Mouse (Mus musculus) urinary bladder, postnatal 14 days (tissue): ENCODE measurements around the gene Glyctk.

ENCODE experiments used
- DNase-seq: peaks from one replicate; pipeline ENCODE4 v3.0.0; 2021; ENCODE audit warnings: low spot score

Glyctk gene

GRCm38 (mm10) chr9:106158037-106158491, at the start of gene Glyctk:
Gene Glyctk, minus strand, starts transcription at chr9:106158138.
- DNase-seq, result no peak

DNA sequence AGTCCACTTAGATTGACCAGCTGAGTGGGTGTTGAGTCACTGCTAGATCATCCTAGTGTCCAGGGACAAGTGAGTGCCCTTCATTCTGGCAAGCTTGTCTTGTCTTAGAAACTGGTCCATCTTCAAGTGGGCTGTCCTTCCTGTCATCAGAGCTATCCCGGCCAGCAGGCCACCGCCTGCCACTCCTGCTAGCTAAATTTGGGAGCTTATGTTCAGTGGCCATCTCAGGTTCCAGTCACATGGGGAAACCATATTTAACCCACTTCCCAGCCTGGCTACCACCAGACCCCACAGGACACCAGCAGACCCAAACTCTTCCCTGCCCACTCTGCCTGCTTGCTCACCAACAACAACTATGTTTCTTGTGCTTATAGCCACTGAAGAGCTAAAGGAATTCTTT, 48.6 kb upstream of the Glyctk start:
- no peak for DNase-seq

DNA sequence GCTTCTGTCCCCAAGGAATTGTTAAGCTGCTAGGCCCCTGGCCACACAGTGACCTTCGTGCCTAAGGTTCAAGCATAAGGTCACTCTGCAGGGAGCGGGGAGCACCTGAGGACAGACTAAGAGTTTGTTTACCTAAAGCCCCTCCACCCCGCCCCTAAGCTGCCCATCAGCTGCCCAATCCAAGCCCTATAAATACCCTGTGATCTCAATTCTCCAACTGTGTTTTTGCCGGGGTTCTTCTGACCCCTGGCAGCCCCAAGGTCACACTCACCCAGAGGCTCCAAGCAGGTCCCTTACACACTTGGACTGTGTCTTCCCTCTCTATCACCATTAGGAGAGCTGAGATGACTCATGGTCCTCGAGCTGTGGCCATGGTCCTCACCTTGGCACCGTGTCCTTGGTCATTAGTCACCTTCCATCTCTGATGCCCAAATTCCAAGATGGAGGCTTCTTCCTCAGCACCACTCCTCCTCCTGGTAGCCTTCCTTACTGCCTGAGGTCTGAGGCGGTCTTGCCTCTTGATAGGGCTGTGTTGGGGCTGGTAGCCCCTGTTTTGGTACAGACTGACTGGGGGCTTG, 47.9 kb upstream of the Glyctk start:
- no peak for DNase-seq

DNA sequence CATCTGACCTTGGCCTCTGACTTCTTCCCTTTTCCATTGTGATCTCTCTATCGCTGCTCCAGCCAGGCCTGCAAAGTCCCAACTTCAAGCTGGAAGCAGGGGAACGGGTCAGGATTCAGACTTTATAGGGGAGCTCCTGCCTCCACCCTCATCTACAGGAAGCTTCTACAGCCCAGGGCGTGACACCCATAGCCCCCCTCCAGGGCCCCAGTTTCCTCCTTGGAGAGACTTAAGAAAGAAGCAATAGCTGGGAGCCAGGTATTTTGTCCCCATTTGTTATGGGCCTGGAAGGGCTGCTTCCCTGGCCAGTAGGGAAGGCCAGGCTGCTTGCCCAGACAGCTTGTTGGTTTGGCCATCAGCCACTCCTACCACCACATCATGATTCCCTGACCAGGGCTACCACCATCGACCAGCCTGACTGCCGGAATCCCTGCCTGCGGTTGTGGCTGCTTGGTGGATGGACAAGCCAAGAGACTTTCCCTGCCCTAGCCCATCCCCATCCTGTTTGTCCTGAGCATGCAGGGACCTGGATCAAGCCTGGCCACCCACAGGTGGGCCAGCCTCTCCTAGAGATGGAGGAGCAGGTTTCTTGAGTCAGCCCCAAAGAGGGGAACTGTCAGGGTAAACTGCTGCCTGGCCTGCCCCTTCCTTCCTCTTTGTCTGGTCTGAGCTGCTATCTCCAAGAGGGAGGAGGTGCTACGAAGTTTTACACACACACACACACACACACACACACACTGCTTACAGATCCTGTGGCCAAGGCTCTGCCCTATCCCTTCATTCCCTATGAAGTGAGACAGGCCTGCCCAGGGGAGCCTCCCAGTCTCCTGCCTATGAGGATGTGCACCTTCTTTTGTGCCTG, 46.3 kb upstream of the Glyctk start:
- no peak for DNase-seq

- peak; percentile 91 for DNase-seq
Observed at GRCm38 (mm10) chr9:106202819-106203636, 45.1 kb upstream of the Glyctk start, which contains the start of gene Twf2. Gene Twf2, plus strand, starts transcription at chr9:106203108.

DNA sequence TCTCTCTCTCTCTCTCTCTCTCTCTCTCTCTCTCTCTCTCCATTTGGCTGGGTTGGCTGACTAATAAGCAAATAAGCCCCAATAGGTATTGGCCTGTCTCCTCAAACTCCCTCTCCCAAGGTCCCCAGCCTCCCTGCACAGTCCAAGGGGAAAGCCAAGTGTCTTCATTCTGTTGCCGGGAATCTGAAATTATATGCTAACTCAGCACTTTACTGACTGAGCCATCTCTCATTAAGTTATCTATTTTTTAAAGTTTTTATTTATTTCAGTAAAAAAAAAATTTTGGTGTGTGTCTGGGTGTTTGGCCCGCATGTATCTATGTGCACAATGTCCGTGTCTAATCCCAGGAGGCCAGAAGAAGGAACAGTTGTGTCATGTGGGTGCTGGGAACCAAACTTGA, 44.0 kb upstream of the Glyctk start:
- DNase-seq, result no peak

GRCm38 (mm10) chr9:106199535-106200272, 41.8 kb upstream of the Glyctk start, which contains the start of gene Ppm1m:
Gene Ppm1m, minus strand, starts transcription at chr9:106199746.
- DNase-seq, result no peak

GRCm38 (mm10) chr9:106198962-106199458, 41.1 kb upstream of the Glyctk start:
- DNase-seq, result peak; percentile 76

DNA sequence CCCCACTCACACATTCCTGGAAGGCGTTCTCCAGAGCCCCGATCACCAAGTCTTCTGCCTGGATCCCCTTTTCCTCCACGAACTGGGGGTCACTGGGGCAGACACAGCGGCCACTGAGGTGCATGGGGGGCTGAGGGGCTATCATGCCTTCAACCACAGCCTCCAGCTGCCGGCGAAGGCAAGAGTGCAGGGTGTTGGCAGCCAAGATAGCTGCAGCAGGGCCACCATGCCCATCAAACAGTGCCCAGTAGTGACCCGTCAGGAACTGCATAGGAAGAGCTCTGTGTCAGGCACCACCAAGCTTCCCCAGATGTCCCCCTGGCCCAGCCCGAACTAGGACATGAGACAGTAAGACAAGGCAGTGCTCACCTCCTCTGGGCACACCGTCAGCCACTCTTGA, 39.8 kb upstream of the Glyctk start:
- DNase-seq, result no peak

DNA sequence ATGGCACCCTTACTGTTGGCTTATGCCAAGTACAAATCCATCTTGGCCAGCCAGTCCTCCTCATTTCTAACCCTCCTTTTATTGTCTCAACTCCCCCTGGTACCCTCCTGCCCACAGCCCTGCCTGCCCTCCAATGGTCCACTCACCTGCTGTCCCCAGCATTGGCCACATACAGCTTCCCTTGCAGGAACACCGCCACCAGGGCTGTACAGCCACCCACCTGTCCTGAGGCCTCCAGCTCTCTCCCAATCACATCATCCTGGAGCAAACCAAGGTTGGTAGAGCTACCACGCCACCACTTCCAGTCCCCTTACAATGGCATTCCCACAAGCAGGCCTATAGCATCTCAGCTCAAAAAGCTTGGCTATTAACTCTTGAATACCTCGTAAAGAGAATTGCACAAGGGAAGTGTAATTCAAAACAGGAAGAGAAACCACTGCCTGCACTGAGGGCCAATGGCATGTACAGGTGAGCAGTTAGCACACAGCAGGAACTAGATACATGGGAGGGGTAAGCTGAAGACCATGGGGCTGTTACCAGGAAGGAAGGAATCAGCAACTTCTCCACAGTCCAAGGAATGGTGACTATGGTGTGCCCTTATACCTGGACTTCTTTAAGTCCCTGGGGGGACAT, 39.3 kb upstream of the Glyctk start:
- DNase-seq, result no peak

DNA sequence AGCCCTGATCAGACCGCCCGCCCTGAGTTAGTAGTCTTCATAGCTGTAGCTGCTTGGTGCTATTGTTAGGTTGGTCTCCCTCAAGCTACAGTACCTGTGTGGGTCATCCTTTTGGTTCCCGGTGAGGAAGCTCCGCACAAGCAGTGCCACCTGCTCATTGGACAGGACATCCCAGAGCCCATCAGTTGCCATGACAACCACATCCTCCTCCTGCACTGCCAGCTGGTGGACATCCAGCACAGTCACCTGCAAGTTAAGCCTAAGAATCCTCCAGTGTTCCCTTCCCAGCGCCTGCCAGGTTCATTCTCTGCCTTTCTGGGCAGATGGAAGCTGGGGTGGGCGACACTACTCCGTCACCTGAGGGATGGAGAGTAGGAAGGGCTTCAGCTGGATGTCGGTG, 37.8 kb upstream of the Glyctk start:
- no peak for DNase-seq

GRCm38 (mm10) chr9:106193930-106194807, 36.2 kb upstream of the Glyctk start:
- no peak for DNase-seq

DNA sequence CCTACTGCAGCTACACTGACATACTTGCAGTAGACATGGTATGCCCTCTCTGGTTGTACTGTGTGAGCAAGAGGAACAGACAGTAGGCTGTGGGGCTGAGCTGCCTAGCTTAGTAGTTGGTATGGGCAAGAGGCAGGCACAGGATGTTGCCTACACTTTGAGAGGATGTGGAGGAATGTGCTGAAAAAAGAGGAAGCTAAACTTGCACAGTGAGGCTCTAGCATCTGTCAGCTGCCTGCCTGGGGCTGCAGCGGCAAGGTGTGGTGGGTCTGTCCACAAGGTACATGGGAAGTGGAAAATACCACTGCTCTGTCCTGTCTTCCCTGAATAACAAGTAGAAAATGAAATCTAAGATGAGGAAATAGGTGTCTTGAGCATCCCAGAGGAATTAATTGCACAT, 35.1 kb upstream of the Glyctk start:
- DNase-seq, result no peak

DNA sequence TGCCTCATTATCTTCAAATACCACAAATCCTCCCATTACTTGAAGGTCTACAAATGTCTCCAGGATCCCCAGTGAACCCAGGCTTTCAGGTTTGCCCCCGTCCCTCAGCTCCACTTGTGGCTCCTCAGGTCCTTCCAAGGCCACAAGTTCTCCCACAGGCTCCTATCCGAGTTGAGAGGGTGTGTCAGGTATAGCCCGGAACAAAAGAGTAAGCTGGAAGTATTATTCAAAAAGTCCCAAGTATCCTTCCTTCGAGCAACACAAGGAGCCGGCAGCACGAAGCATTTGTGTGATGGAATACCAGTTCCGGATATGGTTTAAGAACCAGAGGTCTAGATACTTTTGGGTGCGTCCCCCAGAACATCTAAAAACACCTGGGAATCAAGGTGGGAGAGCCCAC, 34.1 kb upstream of the Glyctk start:
- DNase-seq, result no peak

- DNase-seq, result no peak
Observed at GRCm38 (mm10) chr9:106191355-106191754, 33.4 kb upstream of the Glyctk start.

- no peak for DNase-seq
Observed at GRCm38 (mm10) chr9:106183996-106184395, 26.1 kb upstream of the Glyctk start.

- no peak for DNase-seq
Observed at GRCm38 (mm10) chr9:106182146-106182545, 24.2 kb upstream of the Glyctk start.

DNA sequence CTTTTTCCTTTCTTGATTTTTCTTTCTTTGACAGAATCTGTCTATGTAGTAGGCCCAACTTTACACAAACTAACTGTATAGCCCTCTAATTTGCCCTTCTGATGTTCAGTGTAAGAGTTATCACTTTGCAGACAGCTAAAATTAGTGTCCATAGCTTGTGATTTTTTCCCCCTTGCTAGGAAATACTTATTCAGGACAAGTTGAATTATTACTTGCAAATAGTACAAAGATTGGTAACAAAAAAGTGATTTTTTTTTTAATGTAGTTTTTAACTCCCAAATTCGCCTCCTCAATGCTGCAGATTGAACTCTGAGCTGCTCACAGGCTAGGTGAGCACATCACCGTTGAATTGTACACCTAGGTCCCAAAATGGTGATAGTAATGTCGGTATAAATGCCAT, 22.0 kb upstream of the Glyctk start:
- DNase-seq, result no peak

GRCm38 (mm10) chr9:106179454-106179853, 21.5 kb upstream of the Glyctk start:
- DNase-seq, result no peak

DNA sequence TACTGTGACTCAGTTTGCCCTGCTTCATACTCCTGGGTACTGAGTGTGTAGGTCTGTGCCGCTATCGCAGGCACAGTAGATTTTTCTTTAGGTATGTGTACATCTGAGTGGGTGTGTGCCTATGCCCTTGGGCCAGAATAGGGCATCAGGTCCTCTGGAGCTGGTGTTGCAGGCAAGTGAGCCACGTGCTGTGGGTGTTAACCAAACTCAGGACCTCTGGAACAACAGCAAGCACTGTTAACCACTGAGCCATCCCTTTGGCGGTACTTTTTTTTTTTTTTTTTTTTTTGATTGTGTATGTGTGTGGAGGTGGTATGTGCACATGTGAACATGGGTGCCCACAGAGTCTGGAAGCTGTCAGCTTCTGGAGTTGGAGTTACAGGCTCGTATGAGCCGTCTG, 19.9 kb upstream of the Glyctk start:
- no peak for DNase-seq
